Mouse (Mus musculus) spleen, adult 2 months (tissue): ENCODE results near the gene Zmynd8.

Source experiments
- CTCF ChIP-seq: fragments of 200-500 bp; IDR thresholded peaks from 2 replicates; pipeline ENCODE4 v1.5.1; 2011; ENCODE audit warnings: mild to moderate bottlenecking, inconsistent platforms; ENCODE audit not compliant: insufficient read depth, insufficient read length, insufficient replicate concordance; ENCODE audit errors: extremely low read depth
- POLR2A ChIP-seq: fragments of 200-500 bp; IDR thresholded peaks from 2 replicates; pipeline ENCODE4 v1.6.1; 2011; ENCODE audit warnings: low read depth, low read length, inconsistent platforms

DNA sequence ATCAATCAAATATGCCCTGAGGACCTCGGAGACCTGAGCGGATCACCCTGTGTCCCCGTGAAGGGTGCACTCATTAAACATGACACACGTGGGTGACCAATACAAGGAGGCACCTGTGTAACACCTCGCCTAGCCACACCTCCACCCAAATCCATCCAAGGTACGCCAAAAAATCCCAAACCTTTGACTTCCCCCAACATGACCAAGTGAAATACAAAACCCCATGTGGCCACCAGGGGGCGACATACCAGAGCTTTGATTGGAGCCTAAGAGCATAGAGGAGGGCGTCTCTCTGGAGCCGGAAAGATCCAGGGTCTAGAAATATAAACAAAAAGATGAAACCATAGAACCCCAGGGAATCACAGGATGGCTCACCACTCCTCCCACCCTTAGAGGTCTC, 107.2 kb downstream of the Zmynd8 start:
- peak; percentile 47; the same call in 1 of the 2 replicates for TF ChIP-seq CTCF
- no peak for TF ChIP-seq POLR2A
